Mouse (Mus musculus): ENCODE measurements around the gene Meis1. TPM values are rescaled to one million over a fixed set of nuclear protein-coding genes. Genes with fewer than 3 reads are reported as not detected.

Gene Meis1
- polyA plus RNA-seq, 1 experiment from 2014 or later, result 153 TPM

- Histone ChIP-seq H3K4me1 (ENCODE audit: control insufficient read depth, insufficient read depth, low read length) (peaks cover 6% of the 10 kb centered on the region), H3K36me3 (ENCODE audit: control insufficient read depth, insufficient read depth, low read length) (0 out of 2 replicates have a peak, but pooled peaks cover 3% of the 10 kb centered on the region), H3K4me2 (ENCODE audit: low read depth, low read length) (peak overlapping the region; percentile 85), H3K9ac (ENCODE audit: low read length) (peak overlapping the region; percentile 93), H3K9me3 (replicated peaks; ENCODE audit: control insufficient read depth, low read length) (no peaks in the 10 kb centered on the region), H3K27me3 (ENCODE audit: control insufficient read depth, insufficient read depth, low read length) (no peaks in the 10 kb centered on the region), H3K27ac (ENCODE audit: low read length) (peak overlapping the region; percentile 95), H3K4me3 (replicated peaks; ENCODE audit: low read length) (peak overlapping the region; percentile 88)
- under 1% methylated on average over 37 of the region's 37 CpGs for WGBS
- ATAC-seq (ENCODE audit: insufficient read depth, low FRiP score), result no peak
Observed at GRCm38 (mm10) chr11:19015731-19016461, 2.9 kb downstream of the Meis1 start.

GRCm38 (mm10) chr11:19015381-19015730 lies 3.4 kb downstream of the Meis1 start:
- Histone ChIP-seq H3K27me3 (ENCODE audit: control insufficient read depth, insufficient read depth, low read length) (no peaks in the 10 kb centered on the region), H3K4me1 (ENCODE audit: control insufficient read depth, insufficient read depth, low read length) (peaks cover 6% of the 10 kb centered on the region), H3K4me3 (replicated peaks; ENCODE audit: low read length) (peak overlapping the region; percentile 88), H3K36me3 (ENCODE audit: control insufficient read depth, insufficient read depth, low read length) (0 out of 2 replicates have a peak, but pooled peaks cover 3% of the 10 kb centered on the region), H3K4me2 (ENCODE audit: low read depth, low read length) (peak overlapping the region; percentile 85), H3K27ac (ENCODE audit: low read length) (peak overlapping the region; percentile 95), H3K9ac (ENCODE audit: low read length) (peak overlapping the region; percentile 93), H3K9me3 (replicated peaks; ENCODE audit: control insufficient read depth, low read length) (no peaks in the 10 kb centered on the region)
- ATAC-seq (ENCODE audit: insufficient read depth, low FRiP score), result no peak
- WGBS, result 2% methylated on average over 5 of the region's 5 CpGs

GRCm38 (mm10) chr11:19014441-19015161 lies 4.2 kb downstream of the Meis1 start:
- Histone ChIP-seq H3K27ac (ENCODE audit: low read length) (peak overlapping the region; percentile 95), H3K36me3 (ENCODE audit: control insufficient read depth, insufficient read depth, low read length) (0 out of 2 replicates have a peak, but pooled peaks cover 5% of the 10 kb centered on the region)

GRCm38 (mm10) chr11:19014113-19014440 lies 4.7 kb downstream of the Meis1 start:
- WGBS, result 4% methylated on average over 12 of the region's 12 CpGs

More at GRCm38 (mm10) chr11:19014441-19015161, 4.2 kb downstream of the Meis1 start:
- H3K4me3 ChIP-seq (replicated peaks; ENCODE audit: low read length), result peak overlapping the region; percentile 88
- peak overlapping the region; percentile 85 for H3K4me2 ChIP-seq (ENCODE audit: low read depth, low read length)
- peaks cover 6% of the 10 kb centered on the region for H3K4me1 ChIP-seq (ENCODE audit: control insufficient read depth, insufficient read depth, low read length)
- peak overlapping the region; percentile 93 for H3K9ac ChIP-seq (ENCODE audit: low read length)
- under 1% methylated on average over 35 of the region's 35 CpGs for WGBS
- H3K27me3 ChIP-seq (ENCODE audit: control insufficient read depth, insufficient read depth, low read length), result no peaks in the 10 kb centered on the region
- H3K9me3 ChIP-seq (replicated peaks; ENCODE audit: control insufficient read depth, low read length), result no peaks in the 10 kb centered on the region
- ATAC-seq (ENCODE audit: insufficient read depth, low FRiP score), result no peak

GRCm38 (mm10) chr11:19013141-19014112 lies 5.4 kb downstream of the Meis1 start:
- H3K4me3 ChIP-seq (replicated peaks; ENCODE audit: low read length), result peak overlapping the region; percentile 88
- WGBS, result 6% methylated on average over 25 of the region's 25 CpGs
- peak overlapping the region; percentile 85 for H3K4me2 ChIP-seq (ENCODE audit: low read depth, low read length)
- no peaks in the 10 kb centered on the region for H3K27me3 ChIP-seq (ENCODE audit: control insufficient read depth, insufficient read depth, low read length)
- peaks cover 12% of the 10 kb centered on the region for H3K4me1 ChIP-seq (ENCODE audit: control insufficient read depth, insufficient read depth, low read length)
- H3K27ac ChIP-seq (ENCODE audit: low read length), result peak overlapping the region; percentile 95
- H3K36me3 ChIP-seq (ENCODE audit: control insufficient read depth, insufficient read depth, low read length), result 0 out of 2 replicates have a peak, but pooled peaks cover 5% of the 10 kb centered on the region
- no peaks in the 10 kb centered on the region for H3K9me3 ChIP-seq (replicated peaks; ENCODE audit: control insufficient read depth, low read length)
- ATAC-seq (ENCODE audit: insufficient read depth, low FRiP score), result peak; percentile 56; the same call in 1 of the 2 replicates
- peak overlapping the region; percentile 93 for H3K9ac ChIP-seq (ENCODE audit: low read length)

More at GRCm38 (mm10) chr11:19014113-19014440, 4.7 kb downstream of the Meis1 start:
- no peaks in the 10 kb centered on the region for H3K9me3 ChIP-seq (replicated peaks; ENCODE audit: control insufficient read depth, low read length)
- peak overlapping the region; percentile 85 for H3K4me2 ChIP-seq (ENCODE audit: low read depth, low read length)
- peak overlapping the region; percentile 95 for H3K27ac ChIP-seq (ENCODE audit: low read length)
- H3K4me3 ChIP-seq (replicated peaks; ENCODE audit: low read length), result peak overlapping the region; percentile 88
- H3K9ac ChIP-seq (ENCODE audit: low read length), result peak overlapping the region; percentile 93
- peaks cover 6% of the 10 kb centered on the region for H3K4me1 ChIP-seq (ENCODE audit: control insufficient read depth, insufficient read depth, low read length)
- H3K36me3 ChIP-seq (ENCODE audit: control insufficient read depth, insufficient read depth, low read length), result 0 out of 2 replicates have a peak, but pooled peaks cover 5% of the 10 kb centered on the region
- no peak for ATAC-seq (ENCODE audit: insufficient read depth, low FRiP score)
- no peaks in the 10 kb centered on the region for H3K27me3 ChIP-seq (ENCODE audit: control insufficient read depth, insufficient read depth, low read length)

GRCm38 (mm10) chr11:19012463-19013115 lies 6.2 kb downstream of the Meis1 start:
- 0 out of 2 replicates have a peak, but pooled peaks cover 8% of the 10 kb centered on the region for H3K36me3 ChIP-seq (ENCODE audit: control insufficient read depth, insufficient read depth, low read length)
- WGBS, result 18% methylated on average over 2 of the region's 2 CpGs
- H3K4me3 ChIP-seq (replicated peaks; ENCODE audit: low read length), result peak overlapping the region; percentile 88
- H3K4me1 ChIP-seq (ENCODE audit: control insufficient read depth, insufficient read depth, low read length), result peaks cover 18% of the 10 kb centered on the region
- H3K4me2 ChIP-seq (ENCODE audit: low read depth, low read length), result peak overlapping the region; percentile 85
- H3K27me3 ChIP-seq (ENCODE audit: control insufficient read depth, insufficient read depth, low read length), result no peaks in the 10 kb centered on the region
- no peak for ATAC-seq (ENCODE audit: insufficient read depth, low FRiP score)
- H3K27ac ChIP-seq (ENCODE audit: low read length), result peak overlapping the region; percentile 95
- peak overlapping the region; percentile 93 for H3K9ac ChIP-seq (ENCODE audit: low read length)
- no peaks in the 10 kb centered on the region for H3K9me3 ChIP-seq (replicated peaks; ENCODE audit: control insufficient read depth, low read length)

- WGBS, result 27% methylated on average over 2 of the region's 2 CpGs
- Histone ChIP-seq H3K4me3 (replicated peaks; ENCODE audit: low read length) (peak overlapping the region; percentile 88), H3K27me3 (ENCODE audit: control insufficient read depth, insufficient read depth, low read length) (no peaks in the 10 kb centered on the region), H3K9ac (ENCODE audit: low read length) (peak overlapping the region; percentile 93), H3K9me3 (replicated peaks; ENCODE audit: control insufficient read depth, low read length) (no peaks in the 10 kb centered on the region), H3K36me3 (ENCODE audit: control insufficient read depth, insufficient read depth, low read length) (0 out of 2 replicates have a peak, but pooled peaks cover 8% of the 10 kb centered on the region), H3K4me2 (ENCODE audit: low read depth, low read length) (peak overlapping the region; percentile 85), H3K4me1 (ENCODE audit: control insufficient read depth, insufficient read depth, low read length) (peaks cover 22% of the 10 kb centered on the region), H3K27ac (ENCODE audit: low read length) (peak overlapping the region; percentile 95)
- no peak for ATAC-seq (ENCODE audit: insufficient read depth, low FRiP score)
Observed at GRCm38 (mm10) chr11:19012001-19012400, 6.8 kb downstream of the Meis1 start.

- WGBS, result 26% methylated on average over 9 of the region's 9 CpGs
- H3K9ac ChIP-seq (ENCODE audit: low read length), result peak overlapping the region; percentile 79
- H3K27ac ChIP-seq (ENCODE audit: low read length), result peak overlapping the region; percentile 91
- H3K27me3 ChIP-seq (ENCODE audit: control insufficient read depth, insufficient read depth, low read length), result no peaks in the 10 kb centered on the region
- no peaks in the 10 kb centered on the region for H3K9me3 ChIP-seq (replicated peaks; ENCODE audit: control insufficient read depth, low read length)
- peak overlapping the region; percentile 85 for H3K4me2 ChIP-seq (ENCODE audit: low read depth, low read length)
- ATAC-seq (ENCODE audit: insufficient read depth, low FRiP score), result no peak
- H3K4me1 ChIP-seq (ENCODE audit: control insufficient read depth, insufficient read depth, low read length), result peaks cover 25% of the 10 kb centered on the region
- 0 out of 2 replicates have a peak, but pooled peaks cover 8% of the 10 kb centered on the region for H3K36me3 ChIP-seq (ENCODE audit: control insufficient read depth, insufficient read depth, low read length)
- H3K4me3 ChIP-seq (replicated peaks; ENCODE audit: low read length), result peak overlapping the region; percentile 88
Observed at GRCm38 (mm10) chr11:19011108-19011805, 7.5 kb downstream of the Meis1 start.

All from stomach, embryonic 16.5 days (tissue).